Comparison of ENCODE assay signal across 8 mouse cellular contexts in the genomic region with DNA sequence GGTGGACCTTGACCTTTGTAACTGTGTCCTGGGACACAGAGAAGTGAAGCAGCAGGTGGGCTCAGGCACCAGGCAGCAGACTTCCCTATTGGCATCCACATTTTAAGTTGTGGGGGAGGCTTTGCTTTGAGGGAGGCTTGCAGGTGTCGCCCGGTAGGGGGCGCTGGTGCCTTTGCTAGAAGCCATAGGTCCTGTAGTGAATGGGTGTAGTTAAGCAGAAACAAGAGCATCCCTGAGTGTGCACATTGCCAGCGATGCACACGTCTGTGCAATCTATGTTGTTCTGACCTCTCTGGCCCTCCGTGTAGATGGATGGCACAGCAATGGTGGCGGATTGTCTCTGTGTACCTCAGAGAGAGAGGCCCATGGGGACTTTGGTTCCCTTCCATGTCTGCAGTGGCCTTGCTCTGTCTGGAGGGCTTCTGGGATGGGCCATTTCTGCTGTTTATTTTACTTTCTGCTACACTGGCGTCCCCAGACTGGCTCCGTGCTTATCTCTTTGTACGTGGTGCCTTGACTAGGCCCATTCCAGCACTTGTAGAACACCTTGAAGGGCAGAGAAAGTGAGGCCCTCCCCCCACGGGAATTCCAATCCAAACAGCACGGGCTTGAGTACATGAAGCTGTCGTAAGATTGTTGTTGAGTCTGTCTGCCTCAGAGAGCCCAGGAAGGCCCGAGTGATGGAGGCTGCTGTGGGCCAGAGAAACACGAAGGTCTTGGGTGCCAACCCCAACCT.
DNase-seq lines count a peak whose midpoint lies in the region; ATAC-seq and TF ChIP-seq lines count a peak whose summit lies in the region.

No protein-coding gene starts in this region.

- no peaks in the 10 kb centered on the region for H3K27me3 ChIP-seq in embryonic facial prominence, embryonic 13.5 days
- no peaks in the 10 kb centered on the region for H3K27me3 ChIP-seq in kidney, postnatal 0 days (ENCODE audit: insufficient read depth, low read length)
- no peaks in the 10 kb centered on the region for H3K27me3 ChIP-seq in liver, embryonic 13.5 days
- no peaks in the 10 kb centered on the region for H3K27me3 ChIP-seq in neural tube, embryonic 13.5 days

- peak overlapping the region; percentile 21; the same call in 1 of the 2 replicates for H3K9ac ChIP-seq in embryonic facial prominence, embryonic 13.5 days
- H3K9ac ChIP-seq in kidney, postnatal 0 days (ENCODE audit: low read depth, low read length) = no peak overlapping the region
- no peak overlapping the region for H3K9ac ChIP-seq in liver, embryonic 13.5 days
- H3K9ac ChIP-seq in neural tube, embryonic 13.5 days = 0 out of 2 replicates have a peak overlapping the region, but pooled peaks have one; percentile 26

- H3K27ac ChIP-seq in embryonic facial prominence, embryonic 13.5 days = no peak overlapping the region
- no peak overlapping the region for H3K27ac ChIP-seq in kidney, postnatal 0 days
- H3K27ac ChIP-seq in liver, embryonic 13.5 days = no peak overlapping the region
- no peak overlapping the region for H3K27ac ChIP-seq in neural tube, embryonic 13.5 days (replicated peaks)

- H3K4me1 ChIP-seq in embryonic facial prominence, embryonic 13.5 days = no peaks in the 10 kb centered on the region
- no peaks in the 10 kb centered on the region for H3K4me1 ChIP-seq in kidney, postnatal 0 days (replicated peaks; ENCODE audit: insufficient read depth, low read length)
- H3K4me1 ChIP-seq in liver, embryonic 13.5 days (replicated peaks) = peaks cover 5% of the 10 kb centered on the region
- H3K4me1 ChIP-seq in neural tube, embryonic 13.5 days (replicated peaks) = no peaks in the 10 kb centered on the region

- H3K36me3 ChIP-seq in embryonic facial prominence, embryonic 13.5 days = peaks cover 63% of the 10 kb centered on the region
- H3K36me3 ChIP-seq in kidney, postnatal 0 days (ENCODE audit: insufficient read depth, low read length) = peaks cover 68% of the 10 kb centered on the region; the same call in 1 of the 2 replicates
- peaks cover 39% of the 10 kb centered on the region for H3K36me3 ChIP-seq in liver, embryonic 13.5 days
- peaks cover 75% of the 10 kb centered on the region for H3K36me3 ChIP-seq in neural tube, embryonic 13.5 days

- no peaks in the 10 kb centered on the region for H3K9me3 ChIP-seq in embryonic facial prominence, embryonic 13.5 days
- no peaks in the 10 kb centered on the region for H3K9me3 ChIP-seq in kidney, postnatal 0 days (replicated peaks; ENCODE audit: low read length)
- H3K9me3 ChIP-seq in liver, embryonic 13.5 days (replicated peaks) = no peaks in the 10 kb centered on the region
- H3K9me3 ChIP-seq in neural tube, embryonic 13.5 days = no peaks in the 10 kb centered on the region

- no peak overlapping the region for H3K4me2 ChIP-seq in embryonic facial prominence, embryonic 13.5 days
- no peak overlapping the region for H3K4me2 ChIP-seq in kidney, postnatal 0 days (ENCODE audit: low read length)
- no peak overlapping the region for H3K4me2 ChIP-seq in liver, embryonic 13.5 days
- H3K4me2 ChIP-seq in neural tube, embryonic 13.5 days = no peak overlapping the region

- WGBS in embryonic facial prominence, embryonic 13.5 days = 50% methylated on average over 15 of the region's 15 CpGs
- 47% methylated on average over 15 of the region's 15 CpGs for WGBS in kidney, postnatal 0 days
- WGBS in liver, embryonic 13.5 days (ENCODE audit: insufficient replicate concordance) = 42% methylated on average over 15 of the region's 15 CpGs
- WGBS in neural tube, embryonic 13.5 days = 51% methylated on average over 15 of the region's 15 CpGs

- peak; percentile 82 for DNase-seq in CD4-positive helper T cell, adult 2 months (ENCODE audit: low read depth, low spot score)
- peak; percentile 88 to 94 for DNase-seq in adrenal gland, postnatal 36 days
- DNase-seq in heart, adult 9 months (ENCODE audit: low spot score in 2 of 2) = peak; percentile 61 to 78
- peak; percentile 91 for DNase-seq in kidney, postnatal 0 days (ENCODE audit: low spot score)
- peak; percentile 58 for DNase-seq in liver, embryonic 13.5 days
- DNase-seq in testis, postnatal 10 days (ENCODE audit: low spot score) = peak; percentile 92

- ATAC-seq in embryonic facial prominence, embryonic 13.5 days (ENCODE audit: insufficient number of reproducible peaks, insufficient read depth, low FRiP score, low TSS enrichment, low read depth) = no peak
- peak; percentile 65 for ATAC-seq in kidney, postnatal 0 days (replicated peaks; ENCODE audit: low FRiP score, low read depth)
- peak; percentile 31; the same call in 1 of the 2 replicates for ATAC-seq in liver, embryonic 13.5 days (ENCODE audit: low read depth)
- ATAC-seq in neural tube, embryonic 13.5 days (ENCODE audit: low read depth) = peak; percentile 88

- H3K4me3 ChIP-seq in embryonic facial prominence, embryonic 13.5 days = no peak overlapping the region
- no peak overlapping the region for H3K4me3 ChIP-seq in kidney, postnatal 0 days (replicated peaks; ENCODE audit: low read depth, low read length)
- no peak overlapping the region for H3K4me3 ChIP-seq in liver, embryonic 13.5 days (replicated peaks)
- no peak overlapping the region for H3K4me3 ChIP-seq in neural tube, embryonic 13.5 days

- TF ChIP-seq CTCF in kidney, postnatal 0 days (IDR thresholded peaks at IDR 0.05; ENCODE audit: low read depth) = peak; percentile 93

Comparison
In these comparisons a context has a peak if more than half of its experiments do, and no peak if none do; other contexts are left out.
1. H3K9ac ChIP-seq: peak in embryonic facial prominence, embryonic 13.5 days (single experiment) and neural tube, embryonic 13.5 days (single experiment); none in kidney, postnatal 0 days (single experiment) and liver, embryonic 13.5 days (single experiment).
2. Peak in every context shown above with its lines, with median percentiles within 50 percentile points of each other: DNase-seq.